Mouse (Mus musculus) hindbrain, embryonic 12.5 days (tissue): ENCODE measurements at regions not wholly inside any gene's neighbourhood (a gene's known extent, or its start where the extent isn't known, plus 50 kb on each side); places are given as distances from the start of the nearest gene placed in this dataset.

Experiments used
- ATAC-seq: fragments of 200-750 bp; cut with Nextera tagmentation; 2 replicates; pipeline ENCODE4 v1.8.0; 2017; ENCODE audit warnings: moderate TSS enrichment; ENCODE audit not compliant: low FRiP score
- H3K27ac ChIP-seq: fragments of 300-500 bp; sonication (generic); 2 replicates; pipeline ENCODE4 v1.5.1; 2016; ENCODE audit warnings: mild to moderate bottlenecking
- H3K27me3 ChIP-seq: fragments of 300-500 bp; sonication (generic); 2 replicates; pipeline ENCODE4 v1.6.1; 2016; ENCODE audit warnings: mild to moderate bottlenecking
- H3K36me3 ChIP-seq: fragments of 300-500 bp; sonication (generic); 2 replicates; pipeline ENCODE4 v1.6.1; 2016; ENCODE audit warnings: mild to moderate bottlenecking
- H3K4me1 ChIP-seq: fragments of 300-500 bp; sonication (generic); 2 replicates; pipeline ENCODE4 v1.6.1; 2016
- H3K4me2 ChIP-seq: fragments of 300-500 bp; sonication (generic); replicated peaks from 2 replicates; pipeline ENCODE4 v1.6.1; 2016; ENCODE audit warnings: mild to moderate bottlenecking
- H3K4me3 ChIP-seq: fragments of 300-500 bp; sonication (generic); 2 replicates; pipeline ENCODE4 v1.5.1; 2016; ENCODE audit warnings: mild to moderate bottlenecking
- H3K9ac ChIP-seq: fragments of 300-500 bp; sonication (generic); 2 replicates; pipeline ENCODE4 v1.6.1; 2016; ENCODE audit warnings: mild to moderate bottlenecking, moderate library complexity
- H3K9me3 ChIP-seq: fragments of 300-500 bp; sonication (generic); replicated peaks from 2 replicates; pipeline ENCODE4 v1.6.1; 2016; ENCODE audit warnings: mild to moderate bottlenecking
- WGBS: fragments of 180-500 bp; shearing (Covaris S2); methylation state at CpG from one replicate; pipeline ENCODE4 v1.1.7; 2016; 5-methylcytosine and 5-hydroxymethylcytosine counted together

DNA sequence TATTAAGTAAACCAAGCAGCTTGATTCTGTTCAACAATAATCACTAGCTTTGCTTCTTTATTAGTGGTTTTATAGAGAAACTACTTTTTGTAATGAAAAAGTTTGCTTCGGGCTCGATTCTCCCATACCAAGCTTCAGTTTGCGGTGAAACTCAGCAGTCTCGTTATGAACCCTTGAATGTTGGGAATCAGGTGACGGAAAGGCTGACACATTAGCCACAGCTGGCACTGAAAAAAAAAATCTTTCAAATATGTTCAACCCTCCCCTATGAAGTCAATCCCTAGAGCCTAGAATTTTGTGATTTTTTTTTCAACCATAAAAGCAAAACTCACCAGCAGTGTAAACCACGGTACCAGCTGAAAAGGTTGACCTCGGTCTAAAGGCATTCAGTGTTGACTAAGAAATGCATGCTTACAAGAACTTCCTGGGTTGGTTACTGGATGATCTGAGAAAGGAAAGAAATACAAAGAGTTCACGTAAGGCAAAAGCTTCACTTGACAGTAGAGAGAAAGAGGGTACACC lies 223.4 kb downstream of the Sox4 start:
- Histone ChIP-seq H3K36me3 (no peaks in the 10 kb centered on the region), H3K4me3 (no peak overlapping the region), H3K27me3 (no peaks in the 10 kb centered on the region), H3K9ac (no peak overlapping the region), H3K9me3 (no peaks in the 10 kb centered on the region), H3K4me2 (no peak overlapping the region), H3K27ac (no peak overlapping the region), H3K4me1 (no peaks in the 10 kb centered on the region)
- ATAC-seq = no peak
- 87% methylated on average over 8 of the region's 8 CpGs for WGBS

DNA sequence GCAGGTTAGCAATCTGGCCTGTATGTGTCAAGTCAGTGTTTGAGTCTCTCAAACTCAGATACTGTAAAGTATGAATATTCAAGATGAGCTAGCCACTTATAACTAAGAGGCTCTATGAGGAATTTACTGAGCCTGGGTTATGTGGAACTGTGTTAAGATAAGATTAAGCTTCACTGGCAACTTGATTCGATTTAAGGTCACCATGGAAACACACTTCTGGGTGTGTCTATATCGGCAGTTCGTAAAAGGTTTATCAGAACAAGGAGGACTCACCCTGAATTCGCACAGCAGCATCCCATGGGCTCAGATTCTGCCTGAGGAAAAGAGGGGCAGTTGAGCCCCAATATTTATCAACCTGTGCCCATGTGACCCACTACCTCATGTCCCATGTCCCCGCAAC lies 224.7 kb downstream of the Sox4 start:
- Histone ChIP-seq H3K9ac (no peak overlapping the region), H3K36me3 (no peaks in the 10 kb centered on the region), H3K27me3 (no peaks in the 10 kb centered on the region), H3K4me2 (no peak overlapping the region), H3K27ac (no peak overlapping the region), H3K4me3 (no peak overlapping the region), H3K4me1 (no peaks in the 10 kb centered on the region), H3K9me3 (no peaks in the 10 kb centered on the region)
- 90% methylated on average over 5 of the region's 5 CpGs for WGBS
- ATAC-seq = no peak

- no peaks in the 10 kb centered on the region for H3K27me3 ChIP-seq
- H3K4me2 ChIP-seq = no peak overlapping the region
- H3K4me1 ChIP-seq = peaks cover 34% of the 10 kb centered on the region
- 79% methylated on average over 3 of the region's 3 CpGs for WGBS
- no peaks in the 10 kb centered on the region for H3K36me3 ChIP-seq
- ATAC-seq = no peak
- no peaks in the 10 kb centered on the region for H3K9me3 ChIP-seq
- H3K9ac ChIP-seq = no peak overlapping the region
- no peak overlapping the region for H3K4me3 ChIP-seq
- H3K27ac ChIP-seq = no peak overlapping the region
Measured at GRCm38 (mm10) chr13:28724300-28724699, 229.2 kb downstream of the Sox4 start.

GRCm38 (mm10) chr13:28722074-28722473 lies 231.4 kb downstream of the Sox4 start:
- no peak overlapping the region for H3K9ac ChIP-seq
- no peak overlapping the region for H3K4me2 ChIP-seq
- 53% methylated on average over 2 of the region's 2 CpGs for WGBS
- ATAC-seq = no peak
- H3K9me3 ChIP-seq = no peaks in the 10 kb centered on the region
- H3K27me3 ChIP-seq = no peaks in the 10 kb centered on the region
- no peaks in the 10 kb centered on the region for H3K36me3 ChIP-seq
- H3K4me3 ChIP-seq = no peak overlapping the region
- peak overlapping the region; percentile 71; the same call in 1 of the 2 replicates for H3K27ac ChIP-seq
- H3K4me1 ChIP-seq = peaks cover 48% of the 10 kb centered on the region

GRCm38 (mm10) chr13:28721548-28721981 lies 231.9 kb downstream of the Sox4 start:
- WGBS = 51% methylated on average over 11 of the region's 11 CpGs
- no peak overlapping the region for H3K4me2 ChIP-seq
- ATAC-seq = peak; percentile 3; the same call in 1 of the 2 replicates

GRCm38 (mm10) chr13:28720639-28721239 lies 232.8 kb downstream of the Sox4 start:
- no peak for ATAC-seq
- no peak overlapping the region for H3K4me3 ChIP-seq
- H3K27ac ChIP-seq = peak overlapping the region; percentile 71; the same call in 1 of the 2 replicates
- H3K27me3 ChIP-seq = no peaks in the 10 kb centered on the region
- no peak overlapping the region; the same call in 1 of the 2 replicates for H3K4me2 ChIP-seq
- no peak overlapping the region for H3K9ac ChIP-seq
- no peaks in the 10 kb centered on the region for H3K36me3 ChIP-seq
- H3K4me1 ChIP-seq = peaks cover 48% of the 10 kb centered on the region
- H3K9me3 ChIP-seq = no peaks in the 10 kb centered on the region
- WGBS = 41% methylated on average over 11 of the region's 11 CpGs

More at GRCm38 (mm10) chr13:28721548-28721981, 231.9 kb downstream of the Sox4 start:
- H3K36me3 ChIP-seq = no peaks in the 10 kb centered on the region
- no peak overlapping the region for H3K9ac ChIP-seq
- H3K27me3 ChIP-seq = no peaks in the 10 kb centered on the region
- no peaks in the 10 kb centered on the region for H3K9me3 ChIP-seq
- no peak overlapping the region for H3K4me3 ChIP-seq
- H3K4me1 ChIP-seq = peaks cover 48% of the 10 kb centered on the region
- peak overlapping the region; percentile 71 for H3K27ac ChIP-seq

GRCm38 (mm10) chr13:28720169-28720568 lies 233.3 kb downstream of the Sox4 start:
- Histone ChIP-seq H3K4me1 (peaks cover 48% of the 10 kb centered on the region), H3K4me2 (no peak overlapping the region), H3K9ac (no peak overlapping the region), H3K36me3 (no peaks in the 10 kb centered on the region), H3K9me3 (no peaks in the 10 kb centered on the region), H3K27ac (peak overlapping the region; percentile 92; the same call in 1 of the 2 replicates), H3K27me3 (no peaks in the 10 kb centered on the region), H3K4me3 (no peak overlapping the region)
- 78% methylated on average over 11 of the region's 11 CpGs for WGBS
- no peak for ATAC-seq

- Histone ChIP-seq H3K27ac (peak overlapping the region; percentile 92), H3K4me3 (no peak overlapping the region), H3K27me3 (no peaks in the 10 kb centered on the region), H3K4me2 (no peak overlapping the region), H3K4me1 (peaks cover 48% of the 10 kb centered on the region), H3K9me3 (no peaks in the 10 kb centered on the region), H3K36me3 (no peaks in the 10 kb centered on the region), H3K9ac (no peak overlapping the region)
- ATAC-seq = no peak
- 25% methylated on average over 5 of the region's 5 CpGs for WGBS
Measured at GRCm38 (mm10) chr13:28718868-28719265, 234.6 kb downstream of the Sox4 start.

DNA sequence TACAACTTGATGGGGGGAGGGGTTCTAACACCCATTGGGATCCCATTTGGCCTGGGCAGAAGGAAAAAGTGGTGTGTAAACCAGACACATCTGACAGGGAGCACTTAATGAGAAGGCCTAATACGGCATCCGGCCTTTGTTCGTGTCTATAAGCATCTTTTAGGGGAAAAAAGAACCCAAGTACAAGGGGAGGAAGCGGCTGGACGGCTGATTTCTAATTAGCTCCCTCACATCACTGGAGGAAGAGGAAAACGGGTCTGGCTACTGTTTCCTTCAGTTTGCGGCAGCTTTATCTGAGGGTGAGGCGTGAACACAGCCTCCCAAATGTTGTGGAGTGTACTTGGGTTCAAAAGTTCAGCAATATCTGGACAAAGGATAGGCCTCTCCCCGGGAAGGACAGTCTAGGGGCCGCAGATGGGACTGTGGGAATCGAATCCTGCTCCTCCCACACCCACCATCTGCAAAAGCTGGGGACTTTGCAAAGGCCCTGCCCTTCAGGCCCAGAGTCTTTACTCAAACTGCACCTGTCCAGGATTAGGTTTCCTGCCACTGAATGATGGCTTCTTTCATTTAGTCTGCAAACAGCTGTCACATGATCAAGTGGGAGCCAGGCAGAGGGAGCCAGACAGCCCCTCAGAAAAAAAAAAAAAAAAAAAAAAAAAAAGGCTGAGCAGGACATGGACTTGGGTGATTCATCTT lies 235.2 kb downstream of the Sox4 start:
- WGBS = 17% methylated on average over 11 of the region's 11 CpGs
- Histone ChIP-seq H3K9me3 (no peaks in the 10 kb centered on the region), H3K36me3 (no peaks in the 10 kb centered on the region), H3K9ac (0 out of 2 replicates have a peak overlapping the region, but pooled peaks have one; percentile 13), H3K27ac (peak overlapping the region; percentile 92), H3K4me1 (peaks cover 48% of the 10 kb centered on the region), H3K27me3 (no peaks in the 10 kb centered on the region), H3K4me2 (peak overlapping the region; percentile 9; the same call in 1 of the 2 replicates), H3K4me3 (no peak overlapping the region)
- peak; percentile 72 for ATAC-seq

GRCm38 (mm10) chr13:28717404-28717803 lies 236.1 kb downstream of the Sox4 start:
- WGBS = 91% methylated on average over 4 of the region's 4 CpGs
- peak overlapping the region; percentile 92; the same call in 1 of the 2 replicates for H3K27ac ChIP-seq
- no peak overlapping the region for H3K9ac ChIP-seq
- H3K4me3 ChIP-seq = no peak overlapping the region
- no peaks in the 10 kb centered on the region for H3K27me3 ChIP-seq
- H3K36me3 ChIP-seq = no peaks in the 10 kb centered on the region
- H3K9me3 ChIP-seq = no peaks in the 10 kb centered on the region
- no peak overlapping the region for H3K4me2 ChIP-seq
- ATAC-seq = no peak
- H3K4me1 ChIP-seq = peaks cover 44% of the 10 kb centered on the region

GRCm38 (mm10) chr13:28709966-28710365 lies 243.5 kb downstream of the Sox4 start:
- H3K27ac ChIP-seq = no peak overlapping the region
- H3K4me1 ChIP-seq = 0 out of 2 replicates have a peak, but pooled peaks cover 5% of the 10 kb centered on the region
- H3K9ac ChIP-seq = no peak overlapping the region
- no peak for ATAC-seq
- no peaks in the 10 kb centered on the region for H3K27me3 ChIP-seq
- no peak overlapping the region for H3K4me3 ChIP-seq
- H3K9me3 ChIP-seq = no peaks in the 10 kb centered on the region
- H3K36me3 ChIP-seq = no peaks in the 10 kb centered on the region
- 76% methylated on average over 7 of the region's 7 CpGs for WGBS
- H3K4me2 ChIP-seq = no peak overlapping the region

DNA sequence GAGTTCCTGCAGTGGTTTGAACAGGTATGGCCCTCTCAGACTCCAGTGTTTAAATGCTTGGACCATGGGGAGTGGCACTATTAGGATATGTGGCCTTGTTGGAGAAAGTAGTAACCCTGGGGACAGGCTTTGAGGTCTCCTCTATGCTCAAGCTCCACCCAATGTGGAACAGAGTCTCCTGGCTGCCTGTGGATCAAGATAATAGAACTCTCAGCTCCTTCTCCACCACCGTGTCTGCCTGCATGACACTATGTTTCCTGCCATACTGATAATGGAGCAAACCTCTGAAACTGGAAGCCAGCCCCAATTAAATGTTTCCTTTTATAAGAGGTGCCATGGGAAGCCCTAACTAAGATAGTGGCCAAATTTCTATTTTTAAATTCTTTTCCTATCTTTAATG lies 252.2 kb downstream of the Sox4 start:
- WGBS = 73% methylated on average over 1 of the region's 1 CpGs
- H3K27ac ChIP-seq = no peak overlapping the region

More for the DNA sequence above, 252.2 kb downstream of the Sox4 start:
- H3K9ac ChIP-seq = no peak overlapping the region
- ATAC-seq = no peak
- H3K4me1 ChIP-seq = peaks cover 18% of the 10 kb centered on the region
- H3K36me3 ChIP-seq = no peaks in the 10 kb centered on the region
- no peak overlapping the region for H3K4me3 ChIP-seq
- H3K9me3 ChIP-seq = no peaks in the 10 kb centered on the region
- H3K27me3 ChIP-seq = no peaks in the 10 kb centered on the region
- no peak overlapping the region for H3K4me2 ChIP-seq
